Mouse (Mus musculus) retina, postnatal 7 days (tissue): ENCODE data around the gene Rhbdd1.

Experiments
- DNase-seq: peaks from one replicate; pipeline ENCODE4 v3.0.0-alpha.2; 2012; ENCODE audit warnings: low read depth, low spot score

The Rhbdd1 gene

DNA sequence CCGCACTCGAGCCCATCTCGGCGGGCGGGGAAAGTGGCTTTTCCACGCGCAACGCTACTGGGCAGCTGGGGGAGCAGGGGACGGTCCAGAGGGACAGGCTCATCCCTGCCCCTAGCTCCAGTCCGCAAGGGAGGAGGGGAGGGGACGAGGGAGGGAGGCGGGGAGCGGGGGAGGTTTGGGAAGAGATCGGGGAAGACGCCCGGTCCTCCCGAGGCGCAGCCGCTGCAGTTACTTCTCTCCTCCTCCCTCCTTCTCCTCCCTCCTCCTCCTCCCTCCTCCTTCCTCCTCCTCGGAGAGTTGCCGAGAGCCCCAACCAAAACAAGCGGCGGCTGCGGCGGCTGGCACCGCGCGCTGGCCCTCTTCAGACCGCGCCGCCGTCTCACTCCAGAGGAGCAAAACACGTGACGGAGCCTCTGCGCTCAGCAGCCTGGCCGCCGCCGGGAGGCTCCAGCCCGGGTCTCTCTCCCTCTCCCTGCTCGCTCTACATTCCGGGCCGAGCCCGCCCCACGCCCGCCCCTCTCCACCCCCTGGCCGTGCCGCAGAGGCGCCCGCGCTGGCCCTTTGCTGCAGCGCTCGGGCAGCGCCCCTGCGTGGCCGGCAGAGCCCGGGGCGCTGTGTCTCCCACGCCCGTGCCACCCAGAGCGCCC, 25.0 kb upstream of the Rhbdd1 start, which contains the start of gene Irs1:
Gene Irs1 (minus strand): TSS at position 266 of the 647 bp plus-strand sequence.
- DNase-seq = peak; percentile 61

- DNase-seq = no peak
These were observed 24.1 kb upstream of the Rhbdd1 start for GRCm38 (mm10) chr1:82291930-82292712.

DNA sequence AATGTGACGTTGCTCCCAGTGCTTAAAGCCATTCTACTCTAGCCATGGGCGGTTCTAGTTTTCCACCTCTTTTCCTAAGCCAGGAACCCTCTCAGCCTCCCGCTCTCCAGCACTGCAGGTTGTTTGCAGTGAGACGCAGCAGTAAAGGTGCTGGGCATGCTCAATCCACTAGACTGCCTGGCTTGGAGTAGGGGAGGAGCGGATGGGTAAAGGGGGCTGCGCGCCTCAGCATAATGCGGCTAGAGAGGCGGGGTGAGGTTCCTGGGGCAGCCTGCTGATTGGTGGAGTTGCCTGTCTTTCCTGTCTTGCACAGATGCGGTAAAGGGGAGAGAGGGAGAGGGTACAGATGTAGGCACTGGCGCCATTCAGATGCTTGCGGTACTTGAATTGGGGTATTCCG, 23.5 kb upstream of the Rhbdd1 start:
- peak; percentile 46 for DNase-seq

DNA sequence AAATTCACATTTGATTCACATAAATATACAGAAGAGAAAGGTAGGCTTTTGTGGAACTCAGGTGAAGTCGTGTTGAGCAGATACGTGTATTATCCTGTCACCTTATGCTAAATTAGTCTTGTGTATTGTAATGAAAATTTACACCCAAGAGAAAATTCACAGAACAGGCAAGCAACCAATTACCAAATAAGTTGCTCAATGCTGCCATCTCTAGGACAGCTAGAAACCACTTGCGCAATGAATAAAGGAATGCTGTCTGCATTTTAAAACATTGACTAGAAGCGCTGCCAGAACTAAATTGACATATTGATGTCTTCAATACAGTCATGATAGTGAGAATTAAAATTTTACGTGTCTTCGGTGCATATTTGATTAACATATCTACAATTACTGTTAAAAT, 22.1 kb upstream of the Rhbdd1 start:
- DNase-seq = peak; percentile 49

DNA sequence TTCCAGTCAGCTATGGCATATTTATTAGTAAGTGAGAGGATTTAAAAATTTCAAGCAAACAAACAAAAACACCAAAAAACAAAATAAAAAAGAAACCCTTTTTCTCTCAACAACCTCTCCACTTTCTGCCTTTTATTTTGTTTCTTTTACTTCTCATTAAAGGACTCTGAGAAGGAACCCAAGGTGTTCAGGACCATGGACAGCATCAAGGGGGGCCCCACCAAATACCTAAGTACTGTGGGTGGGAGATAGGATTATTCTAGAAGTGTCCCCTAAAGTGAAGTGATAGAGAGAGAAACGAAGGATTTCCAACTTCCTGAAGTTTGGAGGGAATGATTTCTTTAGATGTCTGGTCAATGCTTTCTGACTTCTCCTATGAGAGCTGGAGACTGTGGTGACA, 17.7 kb upstream of the Rhbdd1 start:
- DNase-seq = no peak

GRCm38 (mm10) chr1:82304483-82304882, 11.8 kb upstream of the Rhbdd1 start:
- no peak for DNase-seq

DNA sequence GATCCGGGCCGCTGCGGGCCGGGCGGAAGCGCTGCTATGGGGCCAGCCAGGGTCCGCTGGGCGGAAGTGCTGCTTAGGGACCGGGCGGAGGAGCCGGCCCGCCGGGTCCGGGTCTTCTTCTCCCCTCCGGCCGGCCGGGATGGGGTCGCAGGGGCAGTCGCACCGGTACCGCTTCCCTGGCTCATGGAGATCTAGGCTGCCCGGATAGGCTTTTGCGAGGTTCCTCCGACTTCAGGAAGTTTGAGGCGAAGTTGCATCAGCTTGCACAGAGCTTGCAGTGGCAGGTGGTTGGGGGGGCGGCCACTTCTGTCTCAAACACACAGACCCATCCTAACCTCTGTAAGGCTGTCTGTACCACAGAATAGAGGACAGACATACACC, 484 bp downstream of the Rhbdd1 start:
- DNase-seq = no peak

- DNase-seq = no peak
These were observed 4.2 kb downstream of the Rhbdd1 start for GRCm38 (mm10) chr1:82320456-82320855.

DNA sequence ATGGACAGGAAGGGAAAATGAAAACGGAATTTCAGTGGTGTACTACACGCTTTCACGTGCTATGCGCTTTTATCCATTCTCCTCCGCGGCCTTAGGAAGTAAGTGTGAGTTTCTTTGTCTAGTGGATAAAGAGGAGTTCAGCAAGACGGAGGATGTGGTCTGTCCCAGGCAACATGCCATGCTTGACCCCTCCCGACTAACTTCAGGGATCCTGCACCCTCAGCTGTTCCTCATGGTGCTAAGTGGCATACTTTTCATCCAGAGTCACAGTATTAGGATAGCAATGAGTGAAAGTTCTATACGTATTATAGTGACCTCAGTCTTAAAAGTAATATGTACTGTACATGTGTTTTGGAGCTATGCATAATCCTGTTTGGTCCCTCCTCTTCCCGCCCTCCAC, 4.6 kb downstream of the Rhbdd1 start:
- DNase-seq = no peak

DNA sequence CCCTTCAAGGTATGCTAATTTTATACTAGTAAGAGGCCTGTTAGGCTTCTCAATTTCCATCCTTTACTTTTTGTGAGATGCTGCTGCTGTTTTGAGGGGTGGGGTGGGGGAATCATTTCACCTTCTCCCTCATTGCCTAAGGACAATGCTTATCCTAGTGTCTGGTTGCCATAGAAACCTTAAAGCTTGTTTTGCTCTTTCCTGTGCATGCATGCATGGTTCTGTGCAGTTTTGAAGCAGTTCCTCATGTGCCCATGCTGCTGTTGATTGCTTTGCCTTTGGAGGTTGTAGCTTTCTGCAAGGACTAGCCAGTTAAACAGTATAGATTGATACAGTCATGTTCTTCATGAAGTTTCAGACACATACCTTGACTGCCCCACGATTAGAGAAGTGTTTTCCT, 5.2 kb downstream of the Rhbdd1 start:
- no peak for DNase-seq

DNA sequence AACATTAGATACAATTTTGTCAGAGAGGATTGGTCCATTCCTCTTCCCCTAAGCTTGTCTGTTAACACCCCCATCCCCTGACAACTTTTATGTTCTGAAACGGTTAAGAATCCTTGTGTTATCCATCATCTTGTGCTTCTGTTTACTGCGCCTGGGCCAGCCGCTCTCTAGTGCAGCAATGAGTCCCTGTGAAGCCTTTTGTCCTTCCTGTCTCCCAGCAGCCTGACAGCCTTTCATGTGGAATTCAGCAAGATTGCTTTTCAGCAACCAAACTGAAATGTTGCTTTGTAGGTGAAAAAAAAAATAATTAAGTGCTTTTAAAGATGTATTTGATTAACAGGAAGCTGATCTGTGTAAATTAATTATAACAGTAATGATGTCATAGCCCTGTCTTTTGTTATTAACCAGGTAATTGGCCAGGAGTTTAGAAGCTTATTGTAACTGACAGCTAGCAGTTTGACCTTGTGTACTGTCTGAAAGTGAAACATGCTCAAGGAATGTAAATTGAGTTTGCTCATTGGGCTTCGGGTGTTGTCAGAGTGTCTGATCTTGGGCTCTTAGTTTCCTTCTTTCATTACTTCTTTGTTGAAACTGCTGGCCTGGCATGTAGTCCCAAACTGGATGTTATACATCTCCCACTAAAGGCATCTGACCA, 8.0 kb downstream of the Rhbdd1 start:
- no peak for DNase-seq

GRCm38 (mm10) chr1:82326120-82326519, 9.9 kb downstream of the Rhbdd1 start:
- no peak for DNase-seq

DNA sequence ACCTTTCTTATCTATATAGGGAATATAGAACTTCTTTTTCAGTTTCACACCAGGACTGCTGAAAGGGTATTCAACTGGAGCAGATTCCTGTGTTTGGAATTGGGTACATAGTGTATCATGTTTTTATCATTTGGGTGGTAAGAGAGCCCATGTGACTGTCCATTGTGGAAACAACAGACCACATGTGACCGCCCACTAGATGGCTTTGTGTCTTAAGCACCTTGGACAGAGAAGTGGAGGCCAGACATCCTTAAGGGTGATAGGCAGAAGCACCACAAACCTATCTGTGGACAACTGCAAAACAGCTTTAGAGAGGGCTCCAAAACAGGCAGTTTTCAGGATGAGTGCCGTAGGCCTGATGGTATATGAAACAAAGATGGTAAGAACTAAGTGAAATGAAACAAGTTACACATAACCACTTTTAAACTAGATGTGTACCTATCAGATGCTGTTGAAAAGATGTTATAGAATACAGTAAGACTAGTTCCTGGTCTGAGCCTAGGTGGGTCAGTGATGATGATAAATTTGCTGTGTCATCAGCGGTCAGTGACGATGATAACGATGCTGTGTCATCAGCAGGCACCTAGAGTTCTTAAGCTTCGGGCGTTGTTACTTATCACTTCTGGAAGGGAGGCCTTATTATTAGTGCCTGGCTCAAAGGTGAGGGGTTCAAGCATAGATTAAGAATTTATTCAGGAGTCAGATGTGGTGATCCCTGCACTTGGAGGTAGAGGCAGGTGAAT, 12.0 kb downstream of the Rhbdd1 start:
- DNase-seq = no peak

DNA sequence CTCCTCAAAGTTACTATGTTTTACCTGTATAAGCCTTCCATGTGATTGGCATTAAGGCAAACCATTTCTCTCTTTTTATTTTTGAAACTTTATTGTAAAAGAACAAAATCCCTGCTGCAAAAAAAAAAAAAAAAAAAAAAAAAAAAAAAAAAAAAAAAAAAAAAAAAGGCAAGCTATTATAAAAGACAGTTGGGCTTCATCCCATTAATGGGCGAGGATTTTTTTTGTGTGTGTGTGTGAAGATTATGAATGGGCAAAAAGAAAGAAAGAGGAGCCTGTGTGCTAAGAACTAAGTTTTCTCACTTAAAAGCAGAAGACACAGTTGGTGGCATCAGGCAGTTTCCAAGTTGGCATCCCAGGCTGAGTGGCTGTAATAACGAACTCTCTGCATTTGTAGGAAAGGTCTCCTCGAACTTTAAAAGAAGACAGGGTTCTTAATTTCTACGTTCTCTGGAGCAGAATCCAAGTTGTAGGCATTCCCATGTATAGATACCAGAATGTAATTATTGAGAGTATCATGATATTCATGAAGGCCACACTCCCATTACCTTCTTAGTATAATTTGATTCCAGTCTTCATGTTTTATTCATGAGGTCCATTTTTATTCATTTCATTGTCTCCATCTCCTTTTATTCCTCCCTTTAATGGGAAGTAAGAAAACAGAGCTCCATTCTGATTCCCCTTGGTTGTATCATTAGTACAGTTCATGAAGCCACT, 13.1 kb downstream of the Rhbdd1 start:
- DNase-seq = no peak

GRCm38 (mm10) chr1:82329954-82330247, 13.6 kb downstream of the Rhbdd1 start:
- DNase-seq = no peak

DNA sequence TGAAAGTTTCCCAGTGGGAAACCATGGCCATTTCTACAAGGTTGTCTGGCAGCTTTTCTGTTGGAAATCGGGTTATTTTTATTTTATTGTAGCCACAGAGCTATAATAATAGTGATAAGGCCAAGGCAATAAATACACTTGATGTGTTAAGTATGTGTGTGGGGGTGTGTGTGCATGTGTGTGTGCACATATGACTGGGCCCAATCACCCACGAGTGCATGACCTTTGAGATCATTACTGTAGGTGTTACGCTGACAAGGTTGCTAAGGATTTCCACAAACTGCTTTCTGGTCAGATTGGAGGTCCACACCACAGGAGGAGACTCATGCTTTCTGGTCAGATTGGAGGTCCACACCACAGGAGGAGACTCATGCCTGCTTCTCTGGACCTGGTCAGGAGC, 18.3 kb downstream of the Rhbdd1 start:
- no peak for DNase-seq

DNA sequence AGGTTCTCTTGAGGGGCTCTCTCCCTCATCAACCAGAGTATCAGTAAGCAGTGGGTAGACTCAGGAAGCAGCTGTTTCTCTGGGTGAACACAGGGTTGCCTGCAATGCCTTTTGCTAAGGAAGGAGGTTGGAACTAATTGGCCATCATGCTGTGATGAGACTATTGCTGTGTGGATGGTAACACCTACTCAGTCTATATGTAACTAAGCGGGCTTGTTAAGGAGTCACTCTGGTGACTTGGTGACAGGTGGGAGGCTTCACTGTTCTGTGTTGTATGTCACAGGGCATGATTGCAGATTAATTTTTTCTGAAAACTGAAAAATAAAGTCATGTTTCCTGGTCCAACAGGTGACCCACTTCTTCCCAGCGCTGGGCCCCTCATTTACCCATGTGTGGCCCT, 36.8 kb downstream of the Rhbdd1 start:
- DNase-seq = no peak

- DNase-seq = no peak
These were observed 37.5 kb downstream of the Rhbdd1 start for GRCm38 (mm10) chr1:82353755-82354154.

- DNase-seq = no peak
These were observed 42.8 kb downstream of the Rhbdd1 start for GRCm38 (mm10) chr1:82358871-82359647.

DNA sequence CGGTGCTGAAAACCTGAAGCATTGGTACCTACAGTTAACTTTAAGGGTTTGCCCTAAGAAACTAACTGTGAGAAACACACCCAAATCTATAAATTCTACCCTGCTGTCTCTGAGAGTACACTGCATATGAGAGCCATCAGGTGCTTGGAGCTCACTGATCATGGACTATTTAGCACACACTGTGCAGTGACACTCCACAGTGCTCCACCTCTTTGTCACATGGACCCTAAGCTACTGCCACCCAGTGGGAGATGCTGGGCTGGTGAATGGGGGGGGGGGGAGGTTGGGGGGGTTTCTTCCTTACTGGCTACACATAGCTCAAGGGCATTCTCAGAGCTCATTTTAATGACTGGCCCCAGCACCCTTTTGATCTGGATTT, 43.4 kb downstream of the Rhbdd1 start:
- no peak for DNase-seq

- no peak for DNase-seq
These were observed 45.0 kb downstream of the Rhbdd1 start for GRCm38 (mm10) chr1:82361240-82361639.
